Mouse (Mus musculus): ENCODE results near the gene Ehd3.

GRCm38 (mm10) chr17:73820726-73821125 is 16.8 kb downstream of the Ehd3 start:
- TF ChIP-seq CTCF (IDR thresholded peaks at IDR 0.05; ENCODE audit: control insufficient read depth, insufficient read depth, insufficient replicate concordance, low read depth, low read length) (no peak), POLR2A (IDR thresholded peaks at IDR 0.05; ENCODE audit: control insufficient read depth, low read depth, low read length) (no peak)

Data from testis, adult 2 months (tissue).